Mouse (Mus musculus): Measurements from ENCODE around the gene Mical3. TPM values are rescaled to one million over a fixed set of nuclear protein-coding genes. Genes with fewer than 3 reads are reported as not detected.

The Mical3 gene
- polyA plus RNA-seq, 1 experiment from 2014 or later = 20.0 TPM

DNA sequence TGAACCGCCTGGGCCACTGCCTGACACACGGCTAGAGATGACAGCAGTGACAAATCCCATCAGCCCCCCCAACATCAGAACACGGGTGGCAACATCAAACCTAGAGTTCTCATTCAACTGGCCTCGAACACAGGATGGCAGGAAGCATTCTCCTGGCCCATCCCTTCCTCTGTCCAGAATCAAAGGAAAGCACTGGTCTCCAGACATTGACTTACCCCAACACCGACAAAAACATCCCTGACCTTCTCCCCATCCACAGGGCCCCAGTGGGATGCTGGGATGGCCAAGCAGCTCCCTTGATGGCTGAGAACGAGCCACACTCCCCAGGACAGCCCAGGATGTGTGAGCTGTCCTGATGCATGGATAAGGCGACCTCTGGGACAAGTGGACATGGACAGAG lies 57.5 kb downstream of the Mical3 start:
- Histone ChIP-seq H3K9me3 (no peaks in the 10 kb centered on the region), H3K4me1 (peaks cover 51% of the 10 kb centered on the region), H3K4me2 (no peak overlapping the region), H3K4me3 (no peak overlapping the region), H3K36me3 (no peaks in the 10 kb centered on the region), H3K9ac (no peak overlapping the region), H3K27me3 (no peaks in the 10 kb centered on the region), H3K27ac (no peak overlapping the region)
- no peak for ATAC-seq (ENCODE audit: borderline replicate concordance, extremely low read depth, low FRiP score, low TSS enrichment)
- 71% methylated on average over 7 of the region's 7 CpGs for WGBS

DNA sequence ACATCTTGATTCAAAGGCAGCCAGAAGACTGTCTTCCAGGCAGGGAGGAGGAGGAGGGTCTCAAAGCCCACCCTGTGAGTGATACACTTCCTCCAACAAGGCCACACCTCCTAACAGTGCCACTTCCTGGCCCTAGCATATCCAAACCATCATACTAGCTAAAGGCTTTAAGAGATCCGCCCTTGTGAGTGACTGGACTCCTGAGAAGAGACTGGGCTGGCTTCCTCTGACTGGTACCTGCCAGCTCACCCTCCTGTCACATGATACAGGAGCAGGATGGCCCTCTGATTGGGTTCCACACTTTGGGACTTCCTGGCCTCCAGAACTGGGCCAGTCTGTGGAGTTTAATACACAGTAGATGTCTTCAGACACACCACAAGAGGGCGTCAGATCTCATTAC lies 58.2 kb downstream of the Mical3 start:
- Histone ChIP-seq H3K4me2 (no peak overlapping the region), H3K9me3 (no peaks in the 10 kb centered on the region), H3K27ac (no peak overlapping the region), H3K9ac (no peak overlapping the region), H3K36me3 (no peaks in the 10 kb centered on the region), H3K4me1 (peaks cover 57% of the 10 kb centered on the region), H3K4me3 (no peak overlapping the region), H3K27me3 (no peaks in the 10 kb centered on the region)
- no peak for ATAC-seq (ENCODE audit: borderline replicate concordance, extremely low read depth, low FRiP score, low TSS enrichment)
- WGBS = 64% methylated on average over 2 of the region's 2 CpGs

- 76% methylated on average over 9 of the region's 9 CpGs for WGBS
Measured at GRCm38 (mm10) chr6:121070584-121071230, 60.1 kb downstream of the Mical3 start.

DNA sequence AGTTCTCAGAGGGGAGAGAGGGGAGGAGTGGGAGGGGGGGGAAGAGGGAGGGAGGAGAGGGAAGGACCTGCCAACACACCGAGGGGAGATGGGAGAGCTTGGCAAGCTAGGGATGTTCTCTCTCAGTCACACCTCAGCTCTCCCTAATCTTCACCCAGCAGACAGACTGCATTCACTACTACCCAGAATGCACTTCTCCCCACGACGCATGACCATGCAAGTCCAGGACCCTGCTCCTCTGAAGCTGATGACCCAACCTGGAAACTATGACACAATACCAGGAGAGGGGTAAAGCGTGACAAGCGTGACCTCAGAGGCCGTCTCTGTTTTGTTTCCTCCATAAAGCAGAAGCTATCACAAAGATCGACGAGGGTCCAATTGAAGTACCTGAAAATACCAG lies 61.6 kb downstream of the Mical3 start:
- Histone ChIP-seq H3K4me1 (peaks cover 64% of the 10 kb centered on the region), H3K9ac (no peak overlapping the region), H3K27ac (no peak overlapping the region), H3K4me3 (no peak overlapping the region), H3K36me3 (no peaks in the 10 kb centered on the region), H3K27me3 (no peaks in the 10 kb centered on the region), H3K4me2 (no peak overlapping the region), H3K9me3 (no peaks in the 10 kb centered on the region)
- WGBS = 59% methylated on average over 8 of the region's 8 CpGs
- ATAC-seq (ENCODE audit: borderline replicate concordance, extremely low read depth, low FRiP score, low TSS enrichment) = no peak

More at GRCm38 (mm10) chr6:121070584-121071230, 60.1 kb downstream of the Mical3 start:
- H3K4me3 ChIP-seq = no peak overlapping the region
- no peak overlapping the region for H3K27ac ChIP-seq
- no peak overlapping the region for H3K4me2 ChIP-seq
- no peak for ATAC-seq (ENCODE audit: borderline replicate concordance, extremely low read depth, low FRiP score, low TSS enrichment)
- H3K9me3 ChIP-seq = no peaks in the 10 kb centered on the region
- H3K9ac ChIP-seq = no peak overlapping the region
- H3K36me3 ChIP-seq = no peaks in the 10 kb centered on the region
- no peaks in the 10 kb centered on the region for H3K27me3 ChIP-seq
- peaks cover 66% of the 10 kb centered on the region for H3K4me1 ChIP-seq

- Histone ChIP-seq H3K9ac (no peak overlapping the region), H3K27me3 (no peaks in the 10 kb centered on the region), H3K27ac (no peak overlapping the region), H3K36me3 (no peaks in the 10 kb centered on the region), H3K4me2 (no peak overlapping the region), H3K9me3 (no peaks in the 10 kb centered on the region), H3K4me3 (no peak overlapping the region), H3K4me1 (peaks cover 70% of the 10 kb centered on the region)
- WGBS = 77% methylated on average over 7 of the region's 7 CpGs
- ATAC-seq (ENCODE audit: borderline replicate concordance, extremely low read depth, low FRiP score, low TSS enrichment) = no peak
Measured at GRCm38 (mm10) chr6:121068087-121068464, 62.7 kb downstream of the Mical3 start.

DNA sequence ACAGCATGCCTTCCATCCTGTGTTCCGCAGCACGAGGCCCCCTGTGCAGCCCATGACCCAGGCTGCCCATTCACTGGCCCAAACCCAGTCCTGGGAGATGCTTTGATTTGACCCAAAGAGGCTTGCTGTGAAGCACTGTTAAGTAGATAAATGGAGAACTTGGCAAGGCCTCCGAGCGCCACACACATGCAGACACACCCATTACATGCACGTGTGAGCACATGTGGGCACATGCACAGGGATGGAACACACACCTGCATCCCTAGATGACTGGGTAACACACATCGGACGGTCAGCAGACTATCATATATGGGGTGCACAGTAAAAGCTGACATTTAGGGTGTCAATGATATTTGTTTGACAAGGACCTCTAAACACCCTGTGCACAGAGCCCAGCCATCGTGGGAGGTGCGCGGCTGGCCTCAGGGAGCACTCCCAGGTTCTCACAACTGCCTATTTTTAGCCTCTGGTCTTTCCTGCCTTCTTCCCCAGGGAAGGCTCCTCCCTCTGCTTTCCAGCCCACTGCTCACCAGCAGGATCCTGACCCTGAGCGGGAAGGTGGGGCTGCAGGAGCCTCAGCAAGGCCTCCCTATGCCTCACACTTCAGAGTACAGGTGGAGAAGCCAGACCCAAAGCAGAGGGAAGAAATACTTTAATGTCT lies 63.2 kb downstream of the Mical3 start:
- H3K9me3 ChIP-seq = no peaks in the 10 kb centered on the region
- 36% methylated on average over 11 of the region's 11 CpGs for WGBS
- no peak overlapping the region for H3K9ac ChIP-seq
- H3K4me1 ChIP-seq = peaks cover 71% of the 10 kb centered on the region
- no peak overlapping the region for H3K4me2 ChIP-seq
- H3K4me3 ChIP-seq = no peak overlapping the region
- no peaks in the 10 kb centered on the region for H3K36me3 ChIP-seq
- ATAC-seq (ENCODE audit: borderline replicate concordance, extremely low read depth, low FRiP score, low TSS enrichment) = no peak
- H3K27me3 ChIP-seq = no peaks in the 10 kb centered on the region
- H3K27ac ChIP-seq = no peak overlapping the region

DNA sequence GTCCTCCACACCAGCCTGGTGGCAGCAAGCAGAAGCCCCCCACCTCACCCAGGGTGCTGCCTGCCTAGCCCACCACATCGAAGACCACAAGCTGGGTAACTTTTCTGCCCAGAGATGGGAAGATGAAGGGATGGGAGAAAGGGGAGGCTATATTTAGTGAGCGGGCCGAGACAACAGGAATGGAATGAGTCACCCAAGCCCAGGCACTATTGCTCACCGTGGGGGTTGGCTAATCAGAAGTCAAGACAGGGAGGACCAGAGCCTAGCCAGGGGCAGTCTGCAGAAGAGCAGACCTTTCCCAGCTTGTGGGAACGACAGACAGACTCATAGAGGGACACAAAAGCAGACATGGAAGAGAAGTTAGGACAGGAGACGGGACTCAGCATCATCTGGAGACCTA lies 64.0 kb downstream of the Mical3 start:
- no peak for ATAC-seq (ENCODE audit: borderline replicate concordance, extremely low read depth, low FRiP score, low TSS enrichment)
- no peak overlapping the region for H3K4me3 ChIP-seq
- no peaks in the 10 kb centered on the region for H3K36me3 ChIP-seq
- H3K27ac ChIP-seq = no peak overlapping the region
- no peak overlapping the region for H3K4me2 ChIP-seq
- 55% methylated on average over 6 of the region's 6 CpGs for WGBS
- H3K27me3 ChIP-seq = no peaks in the 10 kb centered on the region
- no peaks in the 10 kb centered on the region for H3K9me3 ChIP-seq
- H3K4me1 ChIP-seq = peaks cover 68% of the 10 kb centered on the region
- H3K9ac ChIP-seq = no peak overlapping the region

GRCm38 (mm10) chr6:121064356-121065015 lies 66.3 kb downstream of the Mical3 start:
- peak overlapping the region; percentile 46 for H3K4me2 ChIP-seq
- WGBS = 40% methylated on average over 17 of the region's 17 CpGs
- peak overlapping the region; percentile 29 for H3K9ac ChIP-seq
- H3K27ac ChIP-seq = peak overlapping the region; percentile 91
- H3K4me3 ChIP-seq = peak overlapping the region; percentile 30
- peaks cover 52% of the 10 kb centered on the region for H3K4me1 ChIP-seq
- peak; percentile 69 for ATAC-seq (ENCODE audit: borderline replicate concordance, extremely low read depth, low FRiP score, low TSS enrichment)
- no peaks in the 10 kb centered on the region for H3K27me3 ChIP-seq
- H3K9me3 ChIP-seq = no peaks in the 10 kb centered on the region
- H3K36me3 ChIP-seq = no peaks in the 10 kb centered on the region

GRCm38 (mm10) chr6:121063771-121064170 lies 67.0 kb downstream of the Mical3 start:
- H3K36me3 ChIP-seq = no peaks in the 10 kb centered on the region
- H3K4me3 ChIP-seq = no peak overlapping the region
- peaks cover 47% of the 10 kb centered on the region for H3K4me1 ChIP-seq
- H3K9me3 ChIP-seq = no peaks in the 10 kb centered on the region
- no peak; the same call in 1 of the 2 replicates for ATAC-seq (ENCODE audit: borderline replicate concordance, extremely low read depth, low FRiP score, low TSS enrichment)
- H3K9ac ChIP-seq = peak overlapping the region; percentile 29; the same call in 1 of the 2 replicates
- peak overlapping the region; percentile 46; the same call in 1 of the 2 replicates for H3K4me2 ChIP-seq
- WGBS = 75% methylated on average over 8 of the region's 8 CpGs
- peak overlapping the region; percentile 91 for H3K27ac ChIP-seq
- H3K27me3 ChIP-seq = no peaks in the 10 kb centered on the region

- no peak overlapping the region for H3K4me2 ChIP-seq
- WGBS = 88% methylated on average over 17 of the region's 17 CpGs
- H3K9ac ChIP-seq = no peak overlapping the region
- ATAC-seq (ENCODE audit: borderline replicate concordance, extremely low read depth, low FRiP score, low TSS enrichment) = no peak
- no peaks in the 10 kb centered on the region for H3K9me3 ChIP-seq
- no peak overlapping the region for H3K4me3 ChIP-seq
- no peaks in the 10 kb centered on the region for H3K27me3 ChIP-seq
- peaks cover 45% of the 10 kb centered on the region for H3K4me1 ChIP-seq
- no peak overlapping the region for H3K27ac ChIP-seq
- H3K36me3 ChIP-seq = no peaks in the 10 kb centered on the region
Measured at GRCm38 (mm10) chr6:121062891-121063408, 67.8 kb downstream of the Mical3 start.

GRCm38 (mm10) chr6:121058039-121058438 lies 72.8 kb downstream of the Mical3 start:
- no peak for ATAC-seq (ENCODE audit: borderline replicate concordance, extremely low read depth, low FRiP score, low TSS enrichment)
- H3K9ac ChIP-seq = no peak overlapping the region
- no peak overlapping the region for H3K4me2 ChIP-seq
- no peaks in the 10 kb centered on the region for H3K27me3 ChIP-seq
- H3K4me3 ChIP-seq = no peak overlapping the region
- H3K4me1 ChIP-seq = peaks cover 58% of the 10 kb centered on the region
- WGBS = 48% methylated on average over 2 of the region's 2 CpGs
- H3K36me3 ChIP-seq = no peaks in the 10 kb centered on the region
- H3K27ac ChIP-seq = peak overlapping the region; percentile 76
- H3K9me3 ChIP-seq = no peaks in the 10 kb centered on the region

Data from lung, embryonic 15.5 days (tissue).